Mouse (Mus musculus): Measurements from ENCODE around the gene Accsl. TPM values are rescaled to one million over a fixed set of nuclear protein-coding genes. Genes with fewer than 3 reads are reported as not detected.

The Accsl gene
- polyA plus RNA-seq, 1 experiment from 2014 or later: not detected

GRCm38 (mm10) chr2:93851303-93851702, 17.7 kb downstream of the Accsl start:
- Histone ChIP-seq H3K79me2 (ENCODE audit: inconsistent target) (no peaks in the 10 kb centered on the region), H3K36me3 (ENCODE audit: inconsistent target) (no peaks in the 10 kb centered on the region), H3K27ac (no peak overlapping the region), H3K4me3 (ENCODE audit: inconsistent target) (no peak overlapping the region)
- WGBS (ENCODE audit: missing documents): 93% methylated on average over 1 of the region's 1 CpGs

DNA sequence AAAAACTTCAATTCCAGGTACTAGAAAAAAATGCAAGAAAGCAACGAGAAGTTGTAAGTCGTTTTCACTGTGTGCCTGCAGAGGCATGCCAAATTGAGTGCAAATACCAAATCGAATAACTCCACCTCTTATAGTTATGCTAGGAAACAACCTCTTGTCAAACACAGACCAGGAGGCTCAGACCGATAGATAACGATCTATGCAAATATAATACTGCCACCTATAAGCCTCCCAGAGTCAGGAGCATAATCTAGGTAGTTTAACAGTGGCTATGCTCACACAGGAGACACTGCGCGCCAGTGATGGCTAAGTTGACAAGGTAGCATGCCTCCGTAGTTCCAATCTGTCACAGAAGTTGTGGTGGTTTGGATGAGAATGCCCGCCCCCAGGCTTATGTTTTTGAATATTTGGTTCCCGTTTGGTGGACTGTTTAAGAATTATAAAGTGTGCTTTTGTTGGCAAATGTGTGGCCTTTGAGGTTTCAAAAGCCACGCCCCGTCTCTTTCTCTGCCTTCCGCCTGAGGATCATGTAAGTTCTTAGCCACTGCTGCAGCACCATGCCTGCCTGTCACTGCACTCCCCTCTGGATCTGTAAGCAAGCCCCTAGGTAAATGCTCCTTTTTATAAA, 18.5 kb downstream of the Accsl start:
- Histone ChIP-seq H3K27ac (no peak overlapping the region), H3K36me3 (ENCODE audit: inconsistent target) (no peaks in the 10 kb centered on the region), H3K4me3 (ENCODE audit: inconsistent target) (peak overlapping the region; percentile 72), H3K79me2 (ENCODE audit: inconsistent target) (no peaks in the 10 kb centered on the region)
- under 1% methylated on average over 13 of the region's 13 CpGs for WGBS (ENCODE audit: missing documents)

DNA sequence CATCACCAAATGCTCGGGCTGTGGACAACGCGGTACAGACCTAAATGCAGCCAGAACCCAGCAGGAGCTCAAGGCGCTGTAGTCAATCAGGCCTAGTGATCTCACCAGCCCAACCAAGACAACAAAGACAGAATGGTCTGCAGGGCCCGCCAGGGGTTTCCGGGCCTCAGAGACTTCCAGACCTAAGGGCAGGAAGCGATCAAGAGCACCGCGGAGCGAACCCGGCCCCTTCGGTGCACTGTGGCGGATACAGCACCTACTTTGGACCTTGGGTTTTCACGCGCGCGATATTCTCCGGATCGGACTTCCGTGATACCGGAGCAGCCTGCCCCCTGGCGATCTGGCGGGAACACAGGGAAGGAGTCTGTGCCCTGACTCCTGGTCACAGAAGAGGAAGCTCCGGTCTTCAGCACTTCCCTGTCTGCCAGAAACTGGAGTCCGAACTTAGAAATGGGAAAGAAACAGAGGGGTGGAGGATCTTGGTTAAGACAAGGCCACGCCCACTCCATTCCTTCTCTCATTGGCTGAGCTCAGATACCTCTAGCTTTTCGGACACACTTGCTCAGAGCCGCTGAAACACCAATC, 19.4 kb downstream of the Accsl start, which contains the start of gene Accs:
Gene Accs, minus strand, starts transcription at position 439 of the 585 bp plus-strand sequence.
- no peaks in the 10 kb centered on the region for H3K79me2 ChIP-seq (ENCODE audit: inconsistent target)
- 1% methylated on average over 28 of the region's 28 CpGs for WGBS (ENCODE audit: missing documents)
- H3K4me3 ChIP-seq (ENCODE audit: inconsistent target): peak within 1 kb of the TSS; percentile 72
- peaks cover 6% of the 10 kb centered on the region; the same call in 1 of the 2 replicates for H3K36me3 ChIP-seq (ENCODE audit: inconsistent target)
- peak within 1 kb of the TSS; percentile 70 for H3K27ac ChIP-seq

GRCm38 (mm10) chr2:93841349-93841748, 27.6 kb downstream of the Accsl start:
- Histone ChIP-seq H3K36me3 (ENCODE audit: inconsistent target) (peaks cover 45% of the 10 kb centered on the region), H3K4me3 (ENCODE audit: inconsistent target) (no peak overlapping the region), H3K27ac (no peak overlapping the region), H3K79me2 (ENCODE audit: inconsistent target) (no peaks in the 10 kb centered on the region)
- WGBS (ENCODE audit: missing documents): 94% methylated on average over 3 of the region's 3 CpGs

GRCm38 (mm10) chr2:93840109-93840508, 28.8 kb downstream of the Accsl start:
- H3K79me2 ChIP-seq (ENCODE audit: inconsistent target): no peaks in the 10 kb centered on the region
- H3K4me3 ChIP-seq (ENCODE audit: inconsistent target): no peak overlapping the region
- no peak overlapping the region for H3K27ac ChIP-seq
- peaks cover 48% of the 10 kb centered on the region for H3K36me3 ChIP-seq (ENCODE audit: inconsistent target)
- 89% methylated on average over 6 of the region's 6 CpGs for WGBS (ENCODE audit: missing documents)

- H3K36me3 ChIP-seq (ENCODE audit: inconsistent target): peaks cover 36% of the 10 kb centered on the region
- 100% methylated on average over 4 of the region's 4 CpGs for WGBS (ENCODE audit: missing documents)
- no peaks in the 10 kb centered on the region for H3K79me2 ChIP-seq (ENCODE audit: inconsistent target)
- no peak overlapping the region for H3K27ac ChIP-seq
- H3K4me3 ChIP-seq (ENCODE audit: inconsistent target): no peak overlapping the region
Observed at GRCm38 (mm10) chr2:93838931-93839330, 30.0 kb downstream of the Accsl start.

DNA sequence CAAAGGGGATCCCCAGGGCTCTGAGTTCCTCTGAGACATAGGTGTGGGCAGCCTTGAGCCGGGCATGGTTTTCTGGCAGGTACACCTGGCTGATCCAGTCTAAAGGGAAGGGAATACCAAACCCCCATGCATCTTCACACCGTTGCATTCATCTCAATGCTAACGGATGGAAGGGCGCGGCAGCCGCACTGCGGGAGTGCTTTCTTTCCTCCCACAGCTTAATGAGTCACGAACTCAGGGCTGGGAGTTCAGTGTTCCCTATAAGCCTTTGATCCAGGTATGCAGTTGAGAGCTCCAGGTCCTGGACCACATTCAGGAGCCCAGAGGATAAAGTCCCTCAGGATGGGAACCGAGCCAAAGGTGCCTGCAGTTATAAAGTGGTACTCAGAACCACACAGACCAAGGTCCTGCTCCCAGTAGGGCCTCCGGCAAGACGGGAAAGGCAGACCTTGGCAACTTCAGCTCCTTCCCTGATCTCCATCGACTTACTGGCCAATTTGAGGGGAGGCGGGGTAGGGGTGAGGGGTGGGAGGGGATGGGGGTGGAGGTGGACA, 32.6 kb downstream of the Accsl start:
- no peak overlapping the region for H3K27ac ChIP-seq
- H3K36me3 ChIP-seq (ENCODE audit: inconsistent target): peaks cover 31% of the 10 kb centered on the region
- no peak overlapping the region for H3K4me3 ChIP-seq (ENCODE audit: inconsistent target)
- no peaks in the 10 kb centered on the region for H3K79me2 ChIP-seq (ENCODE audit: inconsistent target)
- 93% methylated on average over 11 of the region's 13 CpGs for WGBS (ENCODE audit: missing documents)

GRCm38 (mm10) chr2:93835596-93835995, 33.4 kb downstream of the Accsl start:
- WGBS (ENCODE audit: missing documents): 90% methylated on average over 11 of the region's 11 CpGs
- no peaks in the 10 kb centered on the region for H3K79me2 ChIP-seq (ENCODE audit: inconsistent target)
- peaks cover 24% of the 10 kb centered on the region; the same call in 1 of the 2 replicates for H3K36me3 ChIP-seq (ENCODE audit: inconsistent target)
- no peak overlapping the region for H3K27ac ChIP-seq
- no peak overlapping the region for H3K4me3 ChIP-seq (ENCODE audit: inconsistent target)

DNA sequence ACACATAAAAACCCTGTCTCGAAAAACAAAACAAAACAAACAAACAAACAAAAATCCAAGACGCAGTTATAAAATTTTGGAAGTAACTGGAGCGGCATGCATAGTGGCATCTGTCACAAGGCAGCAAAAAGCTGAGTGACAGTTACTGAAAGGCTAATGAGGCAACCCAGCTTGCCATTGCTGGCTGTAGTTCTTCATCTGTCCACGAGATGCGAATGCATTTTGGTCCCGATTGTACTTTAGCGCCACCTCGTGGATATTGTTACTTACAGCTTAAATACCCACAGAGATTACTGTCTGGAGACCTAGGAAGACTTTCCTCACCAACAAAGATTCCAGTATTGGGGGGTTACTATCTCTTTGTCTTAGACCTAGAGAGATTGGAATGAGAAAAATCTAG, 45.4 kb downstream of the Accsl start:
- Histone ChIP-seq H3K4me3 (ENCODE audit: inconsistent target) (no peak overlapping the region), H3K27ac (no peak overlapping the region), H3K79me2 (ENCODE audit: inconsistent target) (no peaks in the 10 kb centered on the region), H3K36me3 (ENCODE audit: inconsistent target) (no peaks in the 10 kb centered on the region)
- 9% methylated on average over 8 of the region's 8 CpGs for WGBS (ENCODE audit: missing documents)

DNA sequence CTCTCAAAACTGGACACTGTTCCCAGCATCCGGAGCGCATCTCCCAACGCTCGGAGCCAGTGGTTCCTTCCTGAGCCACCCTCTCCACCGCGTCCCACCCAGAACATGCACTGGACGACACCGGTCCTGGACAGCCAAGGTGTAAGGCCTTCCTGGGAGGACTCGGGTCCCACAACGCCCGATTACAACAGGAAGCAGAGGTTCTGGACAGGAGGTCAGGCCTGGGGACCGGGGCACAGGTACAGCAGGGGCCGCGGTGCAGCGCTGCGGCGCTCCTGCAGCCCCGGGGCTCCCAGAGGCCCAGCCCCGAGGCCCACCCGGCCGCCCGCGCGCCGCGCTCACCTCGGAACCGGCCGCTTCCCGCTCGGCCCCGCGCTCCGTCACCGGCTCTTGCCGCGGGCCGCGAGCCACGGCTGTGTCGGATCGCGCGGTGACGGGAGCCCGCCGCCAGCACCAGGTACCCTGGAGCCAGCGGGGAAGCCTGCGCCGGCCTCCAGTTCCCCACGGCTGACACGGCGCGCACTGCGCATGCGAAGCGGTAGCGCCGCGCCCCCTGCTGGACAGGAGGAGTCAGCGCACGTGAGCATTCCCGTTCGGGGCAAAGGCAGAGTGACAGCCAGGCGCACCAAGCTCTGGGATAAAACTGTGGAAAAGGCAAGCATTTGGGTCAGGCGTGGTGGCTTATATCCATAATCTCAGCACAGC, 46.8 kb downstream of the Accsl start, which contains the start of gene Ext2:
Gene Ext2, minus strand, starts transcription at position 524 of the 705 bp plus-strand sequence.
- no peaks in the 10 kb centered on the region for H3K79me2 ChIP-seq (ENCODE audit: inconsistent target)
- no peaks in the 10 kb centered on the region for H3K36me3 ChIP-seq (ENCODE audit: inconsistent target)
- H3K27ac ChIP-seq: no peak within 1 kb of the TSS
- 1% methylated on average over 66 of the region's 66 CpGs for WGBS (ENCODE audit: missing documents)
- H3K4me3 ChIP-seq (ENCODE audit: inconsistent target): peak within 1 kb of the TSS; percentile 63

DNA sequence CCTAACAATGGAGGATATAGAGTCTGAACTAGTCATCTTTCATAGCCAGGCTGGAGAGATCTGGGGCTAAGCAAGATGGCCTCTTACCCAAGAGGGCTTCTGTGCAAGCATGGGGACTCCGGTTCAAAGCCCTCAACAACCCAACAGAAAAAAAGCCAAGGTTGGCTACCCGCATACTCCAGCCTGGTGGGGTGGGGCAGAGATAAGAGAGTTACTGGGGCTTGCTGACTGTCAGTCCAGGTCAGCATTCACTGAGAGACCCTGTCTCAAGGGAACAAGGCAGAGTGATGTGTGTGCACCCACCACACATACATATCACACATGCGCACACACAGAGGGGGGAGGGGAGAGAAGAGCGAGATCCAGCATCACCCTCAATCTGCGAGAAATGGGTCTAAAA, 51.2 kb downstream of the Accsl start:
- H3K27ac ChIP-seq: no peak overlapping the region
- H3K36me3 ChIP-seq (ENCODE audit: inconsistent target): no peaks in the 10 kb centered on the region
- H3K79me2 ChIP-seq (ENCODE audit: inconsistent target): no peaks in the 10 kb centered on the region
- 91% methylated on average over 4 of the region's 5 CpGs for WGBS (ENCODE audit: missing documents)
- no peak overlapping the region for H3K4me3 ChIP-seq (ENCODE audit: inconsistent target)

GRCm38 (mm10) chr2:93813343-93813742, 55.6 kb downstream of the Accsl start:
- peaks cover 5% of the 10 kb centered on the region; the same call in 1 of the 2 replicates for H3K36me3 ChIP-seq (ENCODE audit: inconsistent target)

GRCm38 (mm10) chr2:93811812-93812211, 57.1 kb downstream of the Accsl start:
- no peaks in the 10 kb centered on the region for H3K79me2 ChIP-seq (ENCODE audit: inconsistent target)
- H3K27ac ChIP-seq: no peak overlapping the region
- peaks cover 15% of the 10 kb centered on the region; the same call in 1 of the 2 replicates for H3K36me3 ChIP-seq (ENCODE audit: inconsistent target)
- no peak overlapping the region for H3K4me3 ChIP-seq (ENCODE audit: inconsistent target)
- 41% methylated on average over 4 of the region's 4 CpGs for WGBS (ENCODE audit: missing documents)

More at GRCm38 (mm10) chr2:93813343-93813742, 55.6 kb downstream of the Accsl start:
- no peak overlapping the region for H3K4me3 ChIP-seq (ENCODE audit: inconsistent target)
- WGBS (ENCODE audit: missing documents): 94% methylated on average over 20 of the region's 22 CpGs
- H3K27ac ChIP-seq: no peak overlapping the region
- no peaks in the 10 kb centered on the region for H3K79me2 ChIP-seq (ENCODE audit: inconsistent target)

DNA sequence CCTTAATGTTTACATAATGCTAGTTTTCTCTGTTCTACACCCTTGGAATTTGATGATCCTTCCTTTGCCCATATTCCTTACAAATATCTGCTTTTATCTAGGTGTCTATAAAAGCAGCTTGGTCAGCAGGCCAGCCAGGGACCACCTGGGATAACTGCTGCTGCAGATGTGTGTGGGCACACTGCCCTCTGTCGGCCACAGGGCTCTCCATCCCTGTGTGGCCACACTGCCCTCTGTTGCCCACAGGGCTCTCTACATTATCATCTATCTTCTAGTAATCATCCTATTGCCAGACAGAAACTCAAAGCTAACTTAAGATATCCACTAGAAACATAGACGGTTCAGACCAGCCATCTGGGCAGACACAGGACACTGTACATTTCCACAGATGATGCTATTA, 59.0 kb downstream of the Accsl start:
- WGBS (ENCODE audit: missing documents): 15% methylated on average over 2 of the region's 2 CpGs
- H3K36me3 ChIP-seq (ENCODE audit: inconsistent target): peaks cover 26% of the 10 kb centered on the region; the same call in 1 of the 2 replicates
- H3K4me3 ChIP-seq (ENCODE audit: inconsistent target): no peak overlapping the region
- H3K79me2 ChIP-seq (ENCODE audit: inconsistent target): no peaks in the 10 kb centered on the region
- H3K27ac ChIP-seq: no peak overlapping the region

Data from macrophage (primary cell).